Mouse (Mus musculus) T-helper 17 cell (primary cell): ENCODE measurements around the gene Soga1.

Experiments used
- in situ Hi-C, 2 experiments: fragments of 300-600 bp; cut with MboI, MseI; formaldehyde crosslinking; loops; 1 replicate in 1 of 2; 2 replicates in 1 of 2; pipeline ENCODE4 v1.15.1; 2025; ENCODE audit warnings: high pct_unique_total_duplicates in 2 of 2

Soga1 gene

GRCm38 (mm10) chr2:157078793-157079700, at the start of gene Soga1:
TSS of gene Soga1 (minus strand) at chr2:157079254.
- in situ Hi-C loops = loop anchor here in 1 of 2 experiments (10.0 kb wide), 1 partner anchor 1034 kb away; no protein-coding TSS in a partner anchor

GRCm38 (mm10) chr2:157128072-157128471, 49.0 kb upstream of the Soga1 start:
- in situ Hi-C loops = loop anchor here in 1 of 2 experiments (5.0 kb wide), 1 partner anchor 74 kb away; the partner anchor contains the start of gene Rbl1

- in situ Hi-C loops = loop anchor here in 1 of 2 experiments (5.0 kb wide), 1 partner anchor 75 kb away; the partner anchor contains the start of gene Rbl1
Measured at GRCm38 (mm10) chr2:157127370-157127769, 48.3 kb upstream of the Soga1 start.

DNA sequence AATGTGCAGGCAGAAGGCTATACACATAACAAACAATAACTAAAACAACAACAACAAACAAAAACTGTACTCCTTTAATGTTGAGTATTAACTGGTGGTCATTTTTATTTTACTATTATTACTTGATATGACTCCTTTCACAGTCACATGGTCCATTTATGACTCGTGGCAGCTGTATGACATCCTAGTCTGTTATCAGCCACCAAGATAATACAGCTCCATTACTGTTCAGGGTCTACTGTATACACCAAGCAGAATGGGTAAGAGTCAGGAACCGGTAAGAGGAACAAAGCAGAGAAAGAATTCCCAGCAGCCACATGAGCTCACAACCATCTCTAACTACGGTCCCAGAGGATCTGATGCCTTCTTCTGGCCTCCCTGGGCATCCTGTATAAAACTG, 46.2 kb upstream of the Soga1 start:
- in situ Hi-C loops = loop anchor here in 1 of 2 experiments (5.0 kb wide), 1 partner anchor 77 kb away; the partner anchor contains the start of gene Rbl1

GRCm38 (mm10) chr2:157121766-157122165, 42.7 kb upstream of the Soga1 start:
- in situ Hi-C loops = no loop called here

- in situ Hi-C loops = no loop called here
Measured at GRCm38 (mm10) chr2:157119075-157119474, 40.0 kb upstream of the Soga1 start.

DNA sequence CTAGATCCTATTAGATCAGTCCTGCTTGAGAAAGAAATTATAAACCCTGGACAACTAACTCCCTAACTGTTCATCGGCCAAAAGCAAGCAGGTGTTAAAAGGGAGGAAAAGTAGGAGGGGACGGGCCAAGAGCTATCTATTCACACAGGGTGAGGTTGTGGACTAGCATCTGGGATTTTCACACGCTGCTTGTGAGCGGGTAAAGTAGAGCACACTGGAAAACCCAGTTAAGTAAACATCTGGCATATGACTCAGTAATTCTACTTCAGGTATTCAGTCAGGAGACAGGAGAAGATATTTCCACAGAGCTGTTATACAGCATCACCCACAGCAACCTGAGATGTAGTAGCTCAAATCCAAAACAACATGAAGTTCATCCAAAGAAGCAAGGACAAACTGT, 39.5 kb upstream of the Soga1 start:
- in situ Hi-C loops = no loop called here

- in situ Hi-C loops = no loop called here
Measured at GRCm38 (mm10) chr2:157116964-157117363, 37.9 kb upstream of the Soga1 start.

DNA sequence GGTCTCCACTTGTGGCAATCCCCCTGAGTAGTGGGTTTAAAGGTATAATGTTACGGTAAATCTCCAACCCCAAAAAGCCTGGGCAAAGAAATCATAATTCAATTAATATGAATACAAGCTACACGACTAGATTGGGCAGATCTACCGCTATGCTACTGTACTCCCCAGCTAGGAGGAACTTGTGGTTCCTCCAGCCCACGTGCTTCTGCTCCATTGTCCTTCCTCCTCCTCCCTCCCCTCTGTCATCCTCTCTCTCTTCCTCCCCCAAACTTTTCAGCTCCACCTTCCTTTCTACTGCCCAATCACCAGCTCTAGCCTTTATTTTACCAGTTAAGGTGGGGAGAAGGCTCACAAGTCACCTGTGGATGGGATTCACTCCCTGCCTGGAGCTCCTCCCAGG, 29.2 kb upstream of the Soga1 start:
- in situ Hi-C loops = no loop called here

DNA sequence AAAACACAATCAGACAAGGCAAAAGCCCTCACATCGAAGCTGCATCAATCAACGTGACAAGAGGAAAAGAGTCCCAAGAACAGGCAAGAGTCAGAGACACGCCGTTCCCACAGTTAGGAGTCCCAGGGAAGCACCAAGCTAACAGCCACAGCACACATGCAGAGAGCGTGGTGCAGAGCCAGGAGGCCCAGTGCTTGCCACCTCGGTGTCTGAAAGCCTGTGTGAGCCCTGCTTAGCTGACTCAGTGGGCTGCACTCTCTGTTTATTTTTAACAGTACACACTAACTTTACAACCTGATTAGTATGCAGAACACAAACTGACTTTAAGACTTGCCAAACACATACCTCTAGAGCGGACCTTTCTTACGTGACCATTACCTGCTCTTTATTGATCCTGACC, 25.4 kb upstream of the Soga1 start:
- in situ Hi-C loops = no loop called here

DNA sequence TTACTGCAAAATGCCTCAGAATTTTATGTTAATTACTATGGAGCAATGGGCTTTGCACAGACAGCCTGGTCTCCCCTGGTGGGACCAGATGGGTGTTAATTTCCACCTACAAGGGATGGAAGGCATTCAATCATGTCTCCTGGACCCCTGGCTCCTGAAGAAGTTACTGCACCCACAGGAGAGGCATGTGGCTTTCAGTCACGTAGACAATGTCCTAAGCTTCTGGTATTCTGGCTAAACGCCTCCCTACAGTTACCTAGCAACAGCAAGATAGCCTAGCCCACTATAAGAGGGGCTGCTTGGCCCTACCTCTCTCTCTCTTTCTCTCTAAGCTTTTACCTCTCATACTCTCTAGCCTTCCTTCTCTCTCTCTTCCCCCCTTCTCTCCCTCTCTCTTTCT, 23.2 kb upstream of the Soga1 start:
- in situ Hi-C loops = no loop called here

DNA sequence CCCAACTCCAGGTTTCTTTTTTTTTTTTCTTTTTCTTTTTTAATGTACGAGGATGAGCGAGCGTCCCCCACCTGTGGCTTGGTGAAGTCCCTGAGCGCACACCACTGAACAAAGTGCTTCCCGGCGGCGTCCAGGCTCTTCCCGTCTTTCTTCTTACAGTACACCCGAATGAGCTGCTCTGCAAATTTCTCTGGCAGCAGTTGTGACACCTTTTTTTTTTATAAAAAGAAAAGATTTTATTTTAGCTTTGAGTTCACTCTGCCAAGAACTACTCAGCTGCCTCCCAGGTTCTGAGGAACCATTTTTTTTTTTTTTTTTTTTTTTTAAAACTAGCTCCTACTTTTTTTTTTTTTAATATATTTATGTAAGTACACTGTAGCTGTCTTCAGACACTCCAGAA, 22.6 kb upstream of the Soga1 start:
- in situ Hi-C loops = no loop called here

GRCm38 (mm10) chr2:157100319-157100605, 21.2 kb upstream of the Soga1 start:
- in situ Hi-C loops = no loop called here

DNA sequence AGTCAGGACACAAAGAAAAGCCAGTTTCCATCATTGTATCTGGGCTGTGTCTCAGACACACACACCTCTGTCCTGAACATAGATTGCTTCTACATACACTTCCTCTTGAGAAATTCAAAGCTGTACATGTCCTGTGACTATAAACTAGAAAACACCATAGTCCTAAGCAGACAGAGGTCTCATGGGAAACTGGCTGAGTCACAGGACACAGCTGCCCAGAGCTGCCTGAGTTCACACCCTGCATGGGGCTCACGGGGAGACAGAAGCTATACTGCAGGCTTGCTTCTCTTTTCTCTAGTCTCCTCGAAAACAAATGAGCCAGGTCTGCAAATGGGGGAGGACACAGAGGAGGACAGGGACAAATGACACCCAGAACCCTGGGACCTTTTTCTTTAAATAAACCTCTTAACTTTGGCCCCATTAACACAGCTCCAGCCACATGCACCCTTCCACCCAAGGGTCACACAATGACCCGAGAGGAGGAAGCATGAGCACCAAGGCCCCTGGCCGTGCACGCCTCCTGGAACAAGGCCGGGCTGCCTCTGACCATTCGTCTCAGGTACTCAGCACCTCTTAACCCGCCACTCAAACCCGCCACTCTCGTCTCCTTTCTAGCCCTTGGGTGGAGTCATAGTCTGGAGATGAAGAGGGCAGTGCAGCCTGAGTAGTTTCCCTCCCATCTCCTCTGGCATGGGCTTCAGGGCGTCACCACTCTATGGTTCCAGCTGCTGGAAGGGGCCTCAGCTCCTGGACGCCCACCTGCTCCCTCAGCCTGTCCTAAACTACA, 20.7 kb upstream of the Soga1 start:
- in situ Hi-C loops = no loop called here

- in situ Hi-C loops = no loop called here
Measured at GRCm38 (mm10) chr2:157095005-157095755, 16.1 kb upstream of the Soga1 start.

DNA sequence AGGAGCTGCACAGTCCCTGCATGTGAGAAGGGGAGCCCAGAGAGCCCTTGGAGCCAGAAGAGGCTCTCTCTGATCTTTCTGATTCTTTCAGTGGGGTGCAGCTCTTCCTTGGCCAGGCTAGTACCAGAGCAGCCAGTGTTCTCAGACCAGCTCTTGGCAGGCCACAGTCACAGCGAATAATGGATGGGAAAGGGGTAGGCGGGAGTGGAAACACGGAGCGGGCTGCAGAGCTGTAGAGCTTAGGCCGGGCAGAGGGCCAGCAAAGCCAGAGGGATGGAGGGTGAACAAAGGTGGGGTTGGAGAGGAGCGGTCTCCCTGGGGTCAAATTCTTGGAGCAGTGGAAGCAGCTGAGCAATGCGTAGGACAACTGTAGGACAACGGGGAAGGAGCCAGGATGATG, 13.0 kb upstream of the Soga1 start:
- in situ Hi-C loops = no loop called here

DNA sequence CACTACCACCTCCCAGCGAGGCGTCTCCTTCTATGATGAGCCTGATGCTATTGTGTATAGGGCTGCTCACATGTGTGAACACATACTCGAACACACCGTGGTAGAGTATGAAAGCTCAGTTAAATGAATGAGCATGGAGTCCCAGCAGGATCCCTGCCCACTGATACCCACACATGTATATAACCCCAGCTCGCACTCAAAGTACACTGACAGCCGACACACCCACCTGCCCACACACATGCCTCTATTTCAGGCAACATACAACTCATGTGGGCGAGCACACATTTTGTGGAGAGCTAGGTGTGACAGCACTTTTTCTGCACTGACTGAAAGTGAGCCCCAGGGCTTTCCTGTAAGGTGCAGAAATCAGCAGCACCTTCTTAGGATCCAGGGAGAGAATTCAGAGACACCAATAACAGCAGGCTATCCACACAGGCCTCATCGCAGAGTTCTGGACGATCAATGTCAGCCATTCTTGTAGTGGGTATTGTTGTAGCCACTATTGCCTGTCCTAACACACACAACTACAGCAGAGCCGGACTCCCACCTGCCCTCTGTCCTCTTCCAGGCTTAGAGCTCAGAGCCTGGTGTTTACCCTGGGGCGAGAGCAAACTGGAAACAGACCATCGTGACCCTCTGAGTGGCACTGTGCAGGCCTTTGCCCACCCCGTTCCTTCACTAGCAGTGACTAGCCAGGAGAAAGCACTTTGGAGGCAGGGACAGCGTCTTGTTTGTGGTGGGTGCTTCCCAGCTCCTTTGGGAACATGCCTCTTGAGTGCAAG, 8.7 kb upstream of the Soga1 start:
- in situ Hi-C loops = loop anchor here in 1 of 2 experiments (5.0 kb wide), 1 partner anchor 810 kb away; no protein-coding TSS in a partner anchor

GRCm38 (mm10) chr2:157086796-157087195, 7.7 kb upstream of the Soga1 start, which contains the start of gene Tldc2:
TSS of gene Tldc2 (plus strand) at chr2:157087055.
- in situ Hi-C loops = loop anchor here in 1 of 2 experiments (5.0 kb wide), 1 partner anchor 811 kb away; no protein-coding TSS in a partner anchor

DNA sequence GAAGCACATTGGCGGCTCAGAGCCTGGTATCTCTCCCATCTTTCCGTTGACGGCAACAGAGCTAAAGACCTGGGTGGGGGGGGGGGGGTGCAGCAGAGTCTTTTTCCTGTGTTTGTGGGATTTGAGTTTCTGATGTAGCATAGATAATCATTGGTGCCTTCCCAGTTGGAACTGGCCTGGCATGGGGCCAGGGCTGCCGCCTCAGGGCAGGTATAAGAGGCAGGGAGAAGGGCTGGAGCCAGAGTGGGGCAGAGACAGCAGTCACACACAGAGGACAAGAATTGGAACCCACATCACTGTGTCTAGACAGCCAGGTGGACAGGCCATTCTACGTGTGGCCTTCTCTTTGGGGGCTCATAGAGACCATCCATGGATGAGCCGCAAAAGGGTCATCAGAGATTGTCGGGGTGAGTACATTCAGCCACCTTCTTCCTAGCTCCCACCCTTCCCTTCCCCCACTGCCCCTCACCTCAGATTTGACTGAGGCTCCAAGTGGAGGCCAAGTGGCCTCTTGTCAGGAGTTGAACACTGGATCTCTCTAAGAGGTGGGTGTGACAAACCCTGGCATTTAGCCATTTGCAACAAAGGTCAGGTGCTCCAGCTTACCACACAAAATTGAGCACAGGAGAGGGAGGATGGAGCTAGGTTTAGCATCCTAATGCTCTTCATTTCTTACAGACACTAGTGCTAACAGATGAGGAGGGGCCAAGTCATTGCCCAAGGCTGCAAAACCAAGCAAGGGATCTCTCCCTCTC, 6.0 kb upstream of the Soga1 start:
- in situ Hi-C loops = loop anchor here in 1 of 2 experiments (5.0 kb wide), 1 partner anchor 812 kb away; no protein-coding TSS in a partner anchor

GRCm38 (mm10) chr2:157081960-157082359, 2.9 kb upstream of the Soga1 start:
- in situ Hi-C loops = no loop called here
